Mouse (Mus musculus): ENCODE results near the gene Prkcq. TPM values are rescaled to one million over a fixed set of nuclear protein-coding genes. Genes with fewer than 3 reads are reported as not detected.

The Prkcq gene
- 1.2 and 4.0 TPM in 2 replicates for polyA plus RNA-seq (2015; fragmentation: Nextera tagmentation; extraction: Ambion mirVana)

DNA sequence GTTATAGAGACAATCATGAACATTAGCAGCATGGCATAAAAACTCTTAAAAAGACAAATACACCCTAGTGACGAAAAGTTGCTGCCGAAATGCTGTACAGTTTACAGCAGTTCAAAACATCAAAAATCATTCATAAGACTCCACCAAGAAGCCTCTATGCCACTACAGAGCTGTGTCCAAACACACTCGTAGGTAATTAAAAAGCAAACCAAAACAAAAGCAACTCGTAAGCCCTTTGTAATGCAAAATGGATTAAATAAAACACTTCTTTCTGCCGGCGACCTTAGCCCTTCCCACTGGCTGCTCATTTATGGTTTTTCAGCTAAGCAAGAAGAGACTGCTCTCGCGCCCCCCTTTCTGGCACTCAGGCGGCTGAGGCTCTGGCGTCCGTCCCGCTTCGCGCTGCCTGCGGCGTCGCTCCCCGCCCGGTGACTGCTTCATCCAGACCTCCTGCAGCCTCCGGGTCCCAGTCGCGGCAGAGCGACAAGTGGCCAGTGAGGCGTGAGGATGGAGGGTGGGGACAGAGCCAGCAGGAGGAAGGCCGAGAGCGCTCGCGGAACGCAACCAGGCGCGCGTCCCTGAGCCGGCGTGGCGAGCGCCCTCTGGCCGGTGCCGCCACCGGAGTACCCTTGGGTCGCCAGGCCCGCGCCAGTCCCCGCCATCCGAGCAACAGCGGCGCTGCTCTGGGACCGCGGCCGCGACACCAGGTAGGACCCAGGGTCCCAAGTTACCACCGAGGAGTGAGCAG is at the start of gene Prkcq:
TSS of gene Prkcq (plus strand) at position 355 of the 748 bp plus-strand sequence.
- WGBS = 3% methylated on average over 48 of the region's 51 CpGs
- Histone ChIP-seq H3K36me3 (no peaks in the 10 kb centered on the region), H3K27me3 (peaks cover 13% of the 10 kb centered on the region), H3K4me2 (peak within 1 kb of the TSS; percentile 93), H3K9me3 (replicated peaks) (no peaks in the 10 kb centered on the region), H3K27ac (no peak within 1 kb of the TSS), H3K9ac (peak within 1 kb of the TSS; percentile 36), H3K4me3 (peak within 1 kb of the TSS; percentile 61), H3K4me1 (replicated peaks) (no peaks in the 10 kb centered on the region; the same call in 1 of the 2 replicates)
- peak; percentile 80 for ATAC-seq (replicated peaks; ENCODE audit: insufficient number of reproducible peaks, insufficient read depth, low FRiP score, low read depth)

DNA sequence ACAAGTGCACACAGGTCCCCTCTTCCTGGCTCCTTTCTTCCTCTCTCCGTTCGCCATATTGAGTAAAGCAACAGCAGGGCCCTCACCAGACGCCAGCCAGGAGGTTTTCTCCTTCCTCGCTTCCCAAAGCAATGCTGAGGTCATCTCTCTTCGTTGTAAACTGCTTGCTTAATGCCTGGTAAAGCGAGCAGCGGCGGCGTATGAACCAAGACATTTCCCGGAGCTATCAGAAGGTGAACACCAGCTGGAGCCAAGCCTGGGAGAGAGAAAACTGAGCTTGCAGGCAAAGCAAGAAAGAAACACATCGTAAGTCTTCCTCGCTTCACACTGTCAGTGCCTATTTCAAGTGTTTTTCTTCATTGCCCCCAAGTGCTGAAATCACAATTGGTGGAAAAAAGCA is 41.0 kb upstream of the Prkcq start:
- H3K36me3 ChIP-seq = no peaks in the 10 kb centered on the region
- H3K9ac ChIP-seq = no peak overlapping the region
- no peak overlapping the region for H3K4me3 ChIP-seq
- no peak overlapping the region for H3K4me2 ChIP-seq
- H3K27me3 ChIP-seq = no peaks in the 10 kb centered on the region
- H3K9me3 ChIP-seq (replicated peaks) = no peaks in the 10 kb centered on the region
- no peak overlapping the region for H3K27ac ChIP-seq
- no peaks in the 10 kb centered on the region for H3K4me1 ChIP-seq (replicated peaks)
- ATAC-seq (replicated peaks; ENCODE audit: insufficient number of reproducible peaks, insufficient read depth, low FRiP score, low read depth) = no peak
- WGBS = 82% methylated on average over 12 of the region's 12 CpGs

DNA sequence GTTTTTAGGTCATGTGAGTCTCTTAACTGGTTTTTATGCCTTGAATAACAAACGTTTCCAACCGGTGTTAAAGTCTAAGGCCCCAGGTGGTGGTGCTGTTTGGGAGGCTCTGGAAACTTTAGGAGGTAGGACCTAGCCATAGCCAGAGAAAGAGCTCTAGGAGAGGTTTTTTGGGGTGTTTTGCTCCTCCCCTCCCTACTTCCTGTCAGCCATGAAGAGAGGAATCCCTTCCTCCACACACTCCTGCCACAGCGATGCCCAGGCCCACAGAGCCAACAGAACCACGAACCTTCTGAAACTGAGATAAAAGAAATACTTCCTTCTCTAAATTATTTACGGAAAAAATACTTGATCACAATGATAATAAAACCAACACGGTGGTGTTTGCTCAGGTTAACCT is 36.2 kb upstream of the Prkcq start:
- H3K36me3 ChIP-seq = no peaks in the 10 kb centered on the region
- no peak overlapping the region for H3K4me2 ChIP-seq
- 57% methylated on average over 6 of the region's 6 CpGs for WGBS
- H3K4me1 ChIP-seq (replicated peaks) = no peaks in the 10 kb centered on the region
- H3K27ac ChIP-seq = no peak overlapping the region
- no peak overlapping the region for H3K9ac ChIP-seq
- no peak overlapping the region for H3K4me3 ChIP-seq
- ATAC-seq (replicated peaks; ENCODE audit: insufficient number of reproducible peaks, insufficient read depth, low FRiP score, low read depth) = no peak
- H3K27me3 ChIP-seq = no peaks in the 10 kb centered on the region
- no peaks in the 10 kb centered on the region for H3K9me3 ChIP-seq (replicated peaks)

DNA sequence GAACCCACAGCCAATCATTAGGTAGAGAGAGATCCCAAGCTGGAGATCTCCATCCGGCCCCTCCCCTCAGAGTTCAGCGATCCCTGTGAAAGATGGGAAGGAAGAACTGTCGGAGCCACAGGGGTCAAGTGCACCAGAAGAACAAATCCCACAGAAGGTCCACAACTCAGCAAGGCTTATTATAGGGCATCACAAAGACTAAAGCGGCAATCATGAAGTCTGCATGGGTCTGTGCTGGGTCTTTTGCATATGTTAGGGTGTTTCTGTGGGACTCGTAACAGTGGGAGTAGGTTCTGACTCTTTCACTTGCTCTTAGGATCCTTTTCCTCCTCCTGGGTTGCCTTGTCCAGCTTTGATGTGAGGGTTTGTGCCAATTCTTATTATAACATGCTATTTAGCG is 33.8 kb upstream of the Prkcq start:
- Histone ChIP-seq H3K4me3 (no peak overlapping the region), H3K27me3 (no peaks in the 10 kb centered on the region), H3K4me1 (replicated peaks) (no peaks in the 10 kb centered on the region), H3K4me2 (no peak overlapping the region), H3K9ac (no peak overlapping the region), H3K9me3 (replicated peaks) (no peaks in the 10 kb centered on the region), H3K36me3 (no peaks in the 10 kb centered on the region), H3K27ac (no peak overlapping the region)
- 79% methylated on average over 6 of the region's 6 CpGs for WGBS
- ATAC-seq (replicated peaks; ENCODE audit: insufficient number of reproducible peaks, insufficient read depth, low FRiP score, low read depth) = no peak

DNA sequence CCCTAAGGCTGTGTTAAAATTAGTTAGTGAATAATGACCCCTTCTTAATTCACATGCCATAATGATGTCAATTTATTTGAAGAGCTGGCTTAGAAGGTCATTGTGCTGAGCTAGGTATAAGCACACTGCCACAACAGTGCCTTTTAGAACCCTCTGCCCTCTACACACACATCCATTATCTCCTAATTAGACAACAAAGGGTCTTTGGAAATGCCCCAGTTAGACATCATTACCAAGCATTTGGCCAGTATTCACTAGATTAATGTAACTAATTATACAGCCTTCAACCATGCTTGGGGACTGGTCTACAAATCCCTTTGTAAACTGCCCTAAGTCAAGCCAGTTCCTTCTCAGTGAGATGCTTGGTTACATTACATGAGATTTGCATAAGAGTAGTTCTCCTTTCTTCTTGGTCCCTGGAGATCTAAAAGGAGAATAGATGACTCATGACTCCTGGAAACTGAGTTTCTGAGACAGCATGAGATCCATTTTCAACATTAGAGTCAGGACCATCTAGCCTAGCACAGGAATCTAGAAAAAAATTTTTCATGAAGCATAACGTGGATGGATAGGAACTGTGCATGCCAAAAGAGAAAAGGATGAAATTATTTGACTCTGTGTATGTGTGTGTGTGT is 32.3 kb upstream of the Prkcq start:
- H3K9me3 ChIP-seq (replicated peaks) = no peaks in the 10 kb centered on the region
- no peak for ATAC-seq (replicated peaks; ENCODE audit: insufficient number of reproducible peaks, insufficient read depth, low FRiP score, low read depth)
- no peak overlapping the region for H3K9ac ChIP-seq
- H3K4me1 ChIP-seq (replicated peaks) = no peaks in the 10 kb centered on the region
- no peak overlapping the region for H3K4me3 ChIP-seq
- H3K27me3 ChIP-seq = no peaks in the 10 kb centered on the region
- WGBS = 68% methylated on average over 1 of the region's 1 CpGs
- no peak overlapping the region for H3K27ac ChIP-seq
- H3K4me2 ChIP-seq = no peak overlapping the region
- H3K36me3 ChIP-seq = no peaks in the 10 kb centered on the region

DNA sequence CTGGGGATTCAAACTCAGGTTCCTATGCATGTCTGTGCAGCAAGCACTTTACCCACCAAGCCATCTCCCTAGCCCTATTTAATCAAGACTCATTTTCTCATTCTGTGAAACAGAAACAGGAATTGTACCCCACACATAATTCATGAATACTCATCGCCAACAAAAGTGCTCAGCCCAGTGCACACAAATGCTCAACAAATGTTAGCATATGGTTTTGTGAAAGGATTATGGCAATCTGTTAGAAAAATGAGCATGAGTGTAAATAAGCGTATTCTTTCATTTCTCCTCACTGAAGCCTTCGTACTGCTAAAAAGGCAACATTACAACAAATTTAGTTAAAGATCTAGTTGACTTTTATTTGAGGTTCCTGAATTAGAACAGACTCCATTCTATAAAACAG is 31.5 kb upstream of the Prkcq start:
- Histone ChIP-seq H3K4me1 (replicated peaks) (no peaks in the 10 kb centered on the region), H3K4me2 (no peak overlapping the region), H3K9me3 (replicated peaks) (no peaks in the 10 kb centered on the region), H3K27ac (no peak overlapping the region), H3K9ac (no peak overlapping the region), H3K4me3 (no peak overlapping the region), H3K36me3 (no peaks in the 10 kb centered on the region), H3K27me3 (no peaks in the 10 kb centered on the region)
- 83% methylated on average over 3 of the region's 3 CpGs for WGBS
- ATAC-seq (replicated peaks; ENCODE audit: insufficient number of reproducible peaks, insufficient read depth, low FRiP score, low read depth) = no peak

DNA sequence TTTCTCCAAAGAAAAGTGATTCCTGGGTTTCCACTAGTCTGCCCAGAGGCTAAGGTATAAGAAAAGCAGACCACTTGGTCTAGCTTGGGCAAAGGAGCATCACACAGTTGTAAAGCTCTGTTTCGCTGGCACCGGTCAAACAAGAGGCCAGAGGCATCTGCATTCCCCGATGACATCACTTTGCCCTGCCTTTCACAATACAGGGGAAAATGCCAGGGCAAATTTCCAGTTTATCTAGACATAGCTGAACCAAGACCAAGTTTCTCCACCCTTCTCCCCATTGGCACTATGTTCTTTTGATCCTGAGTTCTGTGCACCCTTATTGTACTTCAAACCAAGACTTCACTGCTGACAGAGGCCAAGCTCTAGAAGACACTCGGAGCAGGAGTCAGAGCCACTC is 22.8 kb upstream of the Prkcq start:
- no peak overlapping the region for H3K4me3 ChIP-seq
- no peaks in the 10 kb centered on the region for H3K9me3 ChIP-seq (replicated peaks)
- H3K36me3 ChIP-seq = no peaks in the 10 kb centered on the region
- 81% methylated on average over 4 of the region's 4 CpGs for WGBS
- ATAC-seq (replicated peaks; ENCODE audit: insufficient number of reproducible peaks, insufficient read depth, low FRiP score, low read depth) = no peak
- no peak overlapping the region for H3K27ac ChIP-seq
- no peaks in the 10 kb centered on the region for H3K4me1 ChIP-seq (replicated peaks)
- no peak overlapping the region for H3K9ac ChIP-seq
- H3K27me3 ChIP-seq = no peaks in the 10 kb centered on the region
- no peak overlapping the region for H3K4me2 ChIP-seq

DNA sequence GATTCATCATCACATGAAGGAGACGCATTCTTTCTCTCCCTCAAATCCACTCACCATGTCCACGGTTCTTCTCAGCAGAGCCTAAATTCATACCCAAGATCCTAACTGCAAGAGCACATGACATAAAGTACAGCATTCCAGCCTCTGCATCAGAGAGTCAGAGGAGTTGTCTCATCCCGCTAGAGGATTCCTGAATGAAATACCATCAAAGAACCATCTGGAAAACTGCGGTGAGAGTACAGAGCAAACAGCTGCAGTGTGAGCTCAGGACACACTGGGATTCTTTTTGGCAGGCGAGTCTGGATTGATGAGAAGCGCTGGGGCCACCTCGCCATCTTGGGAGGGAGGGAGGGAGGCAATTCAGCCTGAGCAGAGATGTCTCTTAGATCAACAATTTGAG is 20.9 kb upstream of the Prkcq start:
- Histone ChIP-seq H3K27ac (no peak overlapping the region), H3K27me3 (no peaks in the 10 kb centered on the region), H3K4me1 (replicated peaks) (no peaks in the 10 kb centered on the region), H3K4me2 (no peak overlapping the region), H3K36me3 (no peaks in the 10 kb centered on the region), H3K9ac (no peak overlapping the region), H3K9me3 (replicated peaks) (no peaks in the 10 kb centered on the region), H3K4me3 (no peak overlapping the region)
- WGBS = 59% methylated on average over 7 of the region's 7 CpGs
- ATAC-seq (replicated peaks; ENCODE audit: insufficient number of reproducible peaks, insufficient read depth, low FRiP score, low read depth) = no peak

DNA sequence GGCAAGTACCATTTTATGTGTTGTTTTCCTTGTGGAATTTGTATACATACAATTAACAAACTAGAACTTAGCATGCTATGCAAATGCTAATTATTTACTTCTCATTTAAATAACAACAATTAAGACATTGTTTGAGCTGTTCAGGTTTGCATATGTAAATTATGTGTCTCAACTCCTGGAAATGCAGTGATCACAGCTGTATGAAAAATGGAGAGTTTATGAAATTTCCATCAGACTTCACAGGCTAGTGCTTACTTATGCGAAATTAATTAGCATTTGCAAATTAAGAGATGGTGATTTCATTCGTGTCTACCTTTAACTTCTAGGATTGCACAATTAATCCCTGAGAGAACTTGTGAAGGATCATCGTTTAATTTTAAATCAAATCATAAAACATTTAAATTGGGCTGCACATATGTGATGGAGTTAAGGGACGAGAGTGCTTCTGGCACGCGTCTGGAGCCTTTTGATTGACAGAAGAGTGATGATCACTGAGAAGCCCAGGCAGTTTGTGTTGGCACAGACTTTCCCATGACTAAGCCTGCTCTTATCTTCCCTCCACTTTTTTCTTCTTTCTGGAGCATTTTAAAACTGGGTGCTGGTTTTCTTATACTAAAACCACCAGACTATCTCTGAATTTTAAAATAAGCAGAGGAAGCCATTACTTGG is 20.1 kb upstream of the Prkcq start:
- Histone ChIP-seq H3K4me2 (no peak overlapping the region), H3K9ac (no peak overlapping the region), H3K36me3 (no peaks in the 10 kb centered on the region), H3K4me3 (no peak overlapping the region), H3K27ac (no peak overlapping the region), H3K4me1 (replicated peaks) (no peaks in the 10 kb centered on the region), H3K27me3 (no peaks in the 10 kb centered on the region), H3K9me3 (replicated peaks) (no peaks in the 10 kb centered on the region)
- no peak for ATAC-seq (replicated peaks; ENCODE audit: insufficient number of reproducible peaks, insufficient read depth, low FRiP score, low read depth)
- 66% methylated on average over 6 of the region's 6 CpGs for WGBS

DNA sequence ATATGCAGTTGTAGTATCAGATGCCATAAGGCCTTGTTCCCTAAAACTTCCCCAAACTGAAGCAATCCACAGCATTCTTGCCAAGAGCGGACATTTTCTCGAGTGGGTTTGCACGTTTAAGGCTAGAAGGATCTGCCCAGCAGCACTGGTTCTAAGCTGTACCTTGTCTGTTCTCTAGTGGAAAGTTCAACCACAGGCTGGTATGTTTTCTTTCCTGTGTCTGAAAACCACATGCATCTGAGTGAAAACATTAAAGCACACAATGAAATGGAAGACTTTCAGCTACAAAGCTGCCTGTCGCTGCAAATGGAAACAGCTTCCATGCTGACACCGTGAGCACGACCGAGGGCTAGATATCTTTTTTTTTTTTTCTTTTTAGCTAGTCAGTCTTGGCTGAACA is 12.3 kb upstream of the Prkcq start:
- Histone ChIP-seq H3K4me3 (no peak overlapping the region), H3K9me3 (replicated peaks) (no peaks in the 10 kb centered on the region), H3K36me3 (no peaks in the 10 kb centered on the region), H3K4me1 (replicated peaks) (no peaks in the 10 kb centered on the region), H3K27me3 (no peaks in the 10 kb centered on the region), H3K27ac (no peak overlapping the region), H3K9ac (no peak overlapping the region), H3K4me2 (no peak overlapping the region)
- no peak for ATAC-seq (replicated peaks; ENCODE audit: insufficient number of reproducible peaks, insufficient read depth, low FRiP score, low read depth)
- WGBS = 85% methylated on average over 7 of the region's 7 CpGs

DNA sequence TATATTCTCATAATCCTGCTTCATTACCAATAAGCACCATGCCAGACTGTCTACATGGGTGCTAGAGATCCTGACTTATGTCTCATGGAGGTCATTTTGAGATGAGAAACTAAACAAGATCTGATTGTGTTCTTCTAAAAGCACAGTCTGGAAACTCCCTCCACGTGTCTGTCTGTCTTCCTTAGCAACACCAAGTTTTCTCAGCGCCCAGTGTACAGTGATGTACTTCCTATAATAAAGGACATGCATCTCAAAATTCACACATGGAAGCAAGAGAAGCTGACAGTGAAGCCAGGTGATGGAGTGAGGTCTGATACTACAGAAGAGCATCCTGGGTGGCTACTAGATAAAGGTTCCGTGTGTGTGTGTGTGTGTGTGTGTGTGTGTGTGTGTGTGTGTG is 11.2 kb upstream of the Prkcq start:
- Histone ChIP-seq H3K9me3 (replicated peaks) (no peaks in the 10 kb centered on the region), H3K4me3 (no peak overlapping the region), H3K27ac (no peak overlapping the region), H3K9ac (no peak overlapping the region), H3K27me3 (no peaks in the 10 kb centered on the region), H3K36me3 (no peaks in the 10 kb centered on the region), H3K4me1 (replicated peaks) (no peaks in the 10 kb centered on the region), H3K4me2 (no peak overlapping the region)
- 68% methylated on average over 3 of the region's 3 CpGs for WGBS
- ATAC-seq (replicated peaks; ENCODE audit: insufficient number of reproducible peaks, insufficient read depth, low FRiP score, low read depth) = no peak
